ENCODE assay signal across 8 mouse cellular contexts in the genomic region with DNA sequence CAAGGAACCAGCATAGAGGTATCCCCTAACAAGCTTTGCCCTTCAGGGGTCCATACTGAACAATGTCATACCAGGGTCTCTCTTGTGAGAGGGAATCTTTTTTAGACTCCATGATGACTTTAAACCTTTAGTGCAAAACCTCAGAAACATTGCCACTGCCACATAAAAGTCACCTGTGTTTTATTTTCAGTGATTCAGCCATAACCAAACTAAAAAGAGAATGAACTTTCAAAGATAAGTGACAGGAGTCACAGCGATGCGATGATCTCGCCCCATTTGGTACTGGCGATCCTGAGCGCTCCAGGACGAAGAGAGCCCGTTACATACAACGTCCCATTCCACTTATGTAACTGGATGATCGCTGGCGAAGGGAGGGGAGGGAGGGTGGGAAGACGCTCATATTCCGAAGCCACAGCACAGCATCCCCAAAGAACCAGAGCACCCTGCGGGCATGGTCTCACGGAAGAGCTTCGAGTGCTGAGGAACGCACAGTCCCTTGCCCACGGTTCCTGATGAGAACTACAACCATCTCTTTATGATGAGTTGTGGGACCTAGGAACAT. TPM values are rescaled to one million over a fixed set of nuclear protein-coding genes. Genes with fewer than 3 reads are reported as not detected.
DNase-seq lines count a peak whose midpoint lies in the region; ATAC-seq lines count a peak whose summit lies in the region.

No protein-coding gene starts in this region.

- H3K9ac ChIP-seq in heart, embryonic 12.5 days, result peak overlapping the region; percentile 82
- peak overlapping the region; percentile 69 for H3K9ac ChIP-seq in liver, embryonic 11.5 days (ENCODE audit: low read depth, low read length)
- H3K9ac ChIP-seq in stomach, embryonic 14.5 days (replicated peaks; ENCODE audit: low read depth, low read length), result peak overlapping the region; percentile 18; the same call in 1 of the 2 replicates

- peak; percentile 5 to 19 for DNase-seq in adrenal gland, postnatal 36 days
- DNase-seq in adrenal gland, adult 8-10 months, result no peak
- no peak for DNase-seq in liver, embryonic 11.5 days (ENCODE audit: low spot score)
- DNase-seq in spleen, postnatal 36 days (ENCODE audit: low spot score in 2 of 2), result no peak

- no peak for ATAC-seq in megakaryocyte, adult 5-6 weeks (ENCODE audit: poor library complexity, severe bottlenecking)
- no peak for ATAC-seq in heart, embryonic 12.5 days (ENCODE audit: insufficient number of reproducible peaks, low FRiP score)
- no peak for ATAC-seq in liver, embryonic 11.5 days (replicated peaks; ENCODE audit: low FRiP score)
- ATAC-seq in stomach, embryonic 14.5 days (ENCODE audit: insufficient number of reproducible peaks, insufficient read depth, low FRiP score, low read depth), result no peak

- H3K4me1 ChIP-seq in megakaryocyte, embryonic 14.5 days, result peaks cover 30% of the 10 kb centered on the region
- peaks cover 13% of the 10 kb centered on the region for H3K4me1 ChIP-seq in heart, embryonic 12.5 days (replicated peaks)
- H3K4me1 ChIP-seq in liver, embryonic 11.5 days (replicated peaks; ENCODE audit: control insufficient read depth, insufficient read depth, low read length), result peaks cover 3% of the 10 kb centered on the region; the same call in 1 of the 2 replicates
- H3K4me1 ChIP-seq in stomach, embryonic 14.5 days (ENCODE audit: control insufficient read depth, insufficient read depth, low read length), result no peaks in the 10 kb centered on the region

- peaks cover 11% of the 10 kb centered on the region for H3K27me3 ChIP-seq in megakaryocyte, embryonic 14.5 days (replicated peaks)
- H3K27me3 ChIP-seq in heart, embryonic 12.5 days (replicated peaks), result 0 out of 2 replicates have a peak, but pooled peaks cover 10% of the 10 kb centered on the region
- peaks cover 3% of the 10 kb centered on the region; the same call in 1 of the 2 replicates for H3K27me3 ChIP-seq in liver, embryonic 11.5 days (replicated peaks; ENCODE audit: control insufficient read depth, insufficient read depth, low read length)
- no peaks in the 10 kb centered on the region for H3K27me3 ChIP-seq in stomach, embryonic 14.5 days (ENCODE audit: control insufficient read depth, insufficient read depth, low read length)

- peak overlapping the region; percentile 96 for H3K4me3 ChIP-seq in megakaryocyte, embryonic 14.5 days (replicated peaks)
- H3K4me3 ChIP-seq in heart, embryonic 12.5 days, result peak overlapping the region; percentile 71
- peak overlapping the region; percentile 62 for H3K4me3 ChIP-seq in liver, embryonic 11.5 days (ENCODE audit: low read depth, low read length)
- peak overlapping the region; percentile 56 for H3K4me3 ChIP-seq in stomach, embryonic 14.5 days (ENCODE audit: low read depth, low read length)

- H3K9me3 ChIP-seq in megakaryocyte, embryonic 14.5 days, result peaks cover 10% of the 10 kb centered on the region
- H3K9me3 ChIP-seq in heart, embryonic 12.5 days (replicated peaks), result no peaks in the 10 kb centered on the region; the same call in 1 of the 2 replicates
- no peaks in the 10 kb centered on the region for H3K9me3 ChIP-seq in liver, embryonic 11.5 days (ENCODE audit: control insufficient read depth, low read length)
- H3K9me3 ChIP-seq in stomach, embryonic 14.5 days (ENCODE audit: control insufficient read depth, low read depth, low read length), result no peaks in the 10 kb centered on the region

- H3K4me2 ChIP-seq in heart, embryonic 12.5 days, result peak overlapping the region; percentile 83
- H3K4me2 ChIP-seq in liver, embryonic 11.5 days, result peak overlapping the region; percentile 62
- peak overlapping the region; percentile 55 for H3K4me2 ChIP-seq in stomach, embryonic 14.5 days (replicated peaks; ENCODE audit: low read depth, low read length)

- H3K36me3 ChIP-seq in megakaryocyte, embryonic 14.5 days (replicated peaks; ENCODE audit: low read length), result peaks cover 5% of the 10 kb centered on the region
- H3K36me3 ChIP-seq in heart, embryonic 12.5 days, result peaks cover under 1% of the 10 kb centered on the region; the same call in 1 of the 2 replicates
- H3K36me3 ChIP-seq in liver, embryonic 11.5 days (ENCODE audit: control insufficient read depth, insufficient read depth, low read length), result no peaks in the 10 kb centered on the region; the same call in 1 of the 2 replicates
- H3K36me3 ChIP-seq in stomach, embryonic 14.5 days (ENCODE audit: control insufficient read depth, insufficient read depth, low read length), result no peaks in the 10 kb centered on the region

- peak overlapping the region; percentile 96 for H3K27ac ChIP-seq in heart, embryonic 12.5 days (ENCODE audit: poor library complexity, severe bottlenecking)
- peak overlapping the region; percentile 88 for H3K27ac ChIP-seq in liver, embryonic 11.5 days (ENCODE audit: low read depth, low read length)
- peak overlapping the region; percentile 91; the same call in 1 of the 2 replicates for H3K27ac ChIP-seq in stomach, embryonic 14.5 days (ENCODE audit: low read length)

- WGBS in heart, embryonic 12.5 days, result 14% methylated on average over 17 of the region's 17 CpGs
- WGBS in liver, embryonic 11.5 days, result 18% methylated on average over 17 of the region's 17 CpGs
- WGBS in stomach, embryonic 14.5 days, result 22% methylated on average over 17 of the region's 17 CpGs

RNA-seq across cellular contexts. Expression of gene Opn1mw, which starts 42.9 kb away (rescaled TPM):
- total RNA-seq in adrenal gland, postnatal 36 days (2021), result not detected
- total RNA-seq in adrenal gland, adult 8-10 months (2022), result not detected
- polyA plus RNA-seq in megakaryocyte, embryonic 14.5 days (2012; ENCODE audit: insufficient read depth, low replicate concordance), result not detected in 2 replicates
- not detected in 2 replicates for total RNA-seq in megakaryocyte, adult 5-6 weeks (2015)
- total RNA-seq in megakaryocyte, adult 5-6 weeks (2017), result not detected in 2 replicates
- polyA plus RNA-seq in heart, embryonic 12.5 days (2016; fragmentation: Nextera tagmentation; extraction: Ambion mirVana), result not detected in 2 replicates
- polyA plus RNA-seq in liver, embryonic 11.5 days (2014; fragmentation: Nextera tagmentation; extraction: Ambion mirVana), result not detected in 2 replicates
- not detected in 2 replicates for polyA plus RNA-seq in stomach, embryonic 14.5 days (2014; fragmentation: Nextera tagmentation; extraction: Ambion mirVana)

RNA-seq across cellular contexts. Expression of gene Mecp2, which starts 50.8 kb away (rescaled TPM):
- 10 to 100 TPM; 35.1 to 38.4 TPM for total RNA-seq in adrenal gland, postnatal 36 days (2021)
- 10 to 100 TPM; 37.8 to 56.5 (median 46.9) TPM for total RNA-seq in adrenal gland, adult 8-10 months (2022)
- 13.7 and 25.1 TPM in 2 replicates for polyA plus RNA-seq in megakaryocyte, embryonic 14.5 days (2012; ENCODE audit: insufficient read depth, low replicate concordance)
- 15.2 and 16.4 TPM in 2 replicates for total RNA-seq in megakaryocyte, adult 5-6 weeks (2015)
- 16.9 and 17.7 TPM in 2 replicates for total RNA-seq in megakaryocyte, adult 5-6 weeks (2017)
- polyA plus RNA-seq in heart, embryonic 12.5 days (2016; fragmentation: Nextera tagmentation; extraction: Ambion mirVana), result 12.0 and 14.0 TPM in 2 replicates
- polyA plus RNA-seq in liver, embryonic 11.5 days (2014; fragmentation: Nextera tagmentation; extraction: Ambion mirVana), result 10.5 and 11.8 TPM in 2 replicates
- polyA plus RNA-seq in stomach, embryonic 14.5 days (2014; fragmentation: Nextera tagmentation; extraction: Ambion mirVana), result 12.9 and 13.4 TPM in 2 replicates

Comparison
In these comparisons a context has a peak if more than half of its experiments do, and no peak if none do; other contexts are left out.
1. DNase-seq: peak in adrenal gland, postnatal 36 days (2 of 2); none in adrenal gland, adult 8-10 months (single experiment), liver, embryonic 11.5 days (single experiment) and spleen, postnatal 36 days (0 of 2).
2. H3K9ac ChIP-seq: peak in every context shown above with its lines; median percentile 82 in heart, embryonic 12.5 days; 69 in liver, embryonic 11.5 days; 18 in stomach, embryonic 14.5 days.
3. Peak in every context shown above with its lines, with median percentiles within 50 percentile points of each other: H3K4me3 ChIP-seq, H3K27ac ChIP-seq and H3K4me2 ChIP-seq.